Mouse (Mus musculus): ENCODE measurements at regions not wholly inside any gene's neighbourhood (a gene's known extent, or its start where the extent isn't known, plus 50 kb on each side); places are given as distances from the start of the nearest gene placed in this dataset.

GRCm38 (mm10) chr12:69451110-69451509 lies 78.9 kb upstream of the Gm9887 start:
- Histone ChIP-seq H3K9ac (no peak overlapping the region), H3K9me3 (no peaks in the 10 kb centered on the region), H3K36me3 (no peaks in the 10 kb centered on the region), H3K4me2 (no peak overlapping the region), H3K27ac (0 out of 2 replicates have a peak overlapping the region, but pooled peaks have one; percentile 2), H3K27me3 (no peaks in the 10 kb centered on the region), H3K4me3 (no peak overlapping the region), H3K4me1 (peaks cover 27% of the 10 kb centered on the region)
- no peak for ATAC-seq (ENCODE audit: insufficient number of reproducible peaks, insufficient read depth, low FRiP score, low TSS enrichment, low read depth)
- 53% methylated on average over 6 of the region's 6 CpGs for WGBS

GRCm38 (mm10) chr12:69447962-69448767 lies 75.9 kb upstream of the Gm9887 start:
- no peaks in the 10 kb centered on the region for H3K27me3 ChIP-seq
- no peak for ATAC-seq (ENCODE audit: insufficient number of reproducible peaks, insufficient read depth, low FRiP score, low TSS enrichment, low read depth)
- peak overlapping the region; percentile 49 for H3K4me2 ChIP-seq
- no peaks in the 10 kb centered on the region for H3K36me3 ChIP-seq
- 0 out of 2 replicates have a peak overlapping the region, but pooled peaks have one; percentile 44 for H3K9ac ChIP-seq
- peaks cover 29% of the 10 kb centered on the region for H3K4me1 ChIP-seq
- 54% methylated on average over 14 of the region's 14 CpGs for WGBS
- peak overlapping the region; percentile 90 for H3K27ac ChIP-seq
- H3K9me3 ChIP-seq = no peaks in the 10 kb centered on the region
- no peak overlapping the region for H3K4me3 ChIP-seq

GRCm38 (mm10) chr12:69447322-69447827 lies 75.1 kb upstream of the Gm9887 start:
- no peaks in the 10 kb centered on the region for H3K9me3 ChIP-seq
- H3K36me3 ChIP-seq = no peaks in the 10 kb centered on the region
- 0 out of 2 replicates have a peak overlapping the region, but pooled peaks have one; percentile 44 for H3K9ac ChIP-seq
- H3K27me3 ChIP-seq = no peaks in the 10 kb centered on the region
- H3K27ac ChIP-seq = peak overlapping the region; percentile 90
- H3K4me1 ChIP-seq = peaks cover 31% of the 10 kb centered on the region
- 0 out of 2 replicates have a peak overlapping the region, but pooled peaks have one; percentile 19 for H3K4me3 ChIP-seq
- peak overlapping the region; percentile 49 for H3K4me2 ChIP-seq
- ATAC-seq (ENCODE audit: insufficient number of reproducible peaks, insufficient read depth, low FRiP score, low TSS enrichment, low read depth) = no peak
- WGBS = 49% methylated on average over 9 of the region's 9 CpGs

- peak overlapping the region; percentile 19 for H3K4me3 ChIP-seq
- H3K4me1 ChIP-seq = peaks cover 33% of the 10 kb centered on the region
- peak; percentile 88 for ATAC-seq (ENCODE audit: insufficient number of reproducible peaks, insufficient read depth, low FRiP score, low TSS enrichment, low read depth)
- peak overlapping the region; percentile 49; the same call in 1 of the 2 replicates for H3K9ac ChIP-seq
- 22% methylated on average over 17 of the region's 17 CpGs for WGBS
- H3K9me3 ChIP-seq = no peaks in the 10 kb centered on the region
- no peaks in the 10 kb centered on the region for H3K27me3 ChIP-seq
- peak overlapping the region; percentile 49 for H3K4me2 ChIP-seq
- peak overlapping the region; percentile 90 for H3K27ac ChIP-seq
- no peaks in the 10 kb centered on the region for H3K36me3 ChIP-seq
These were observed 74.4 kb upstream of the Gm9887 start for GRCm38 (mm10) chr12:69446468-69447321.

- no peaks in the 10 kb centered on the region for H3K36me3 ChIP-seq
- H3K4me2 ChIP-seq = peak overlapping the region; percentile 49
- peak overlapping the region; percentile 90 for H3K27ac ChIP-seq
- H3K4me1 ChIP-seq = peaks cover 33% of the 10 kb centered on the region
- 15% methylated on average over 10 of the region's 10 CpGs for WGBS
- H3K4me3 ChIP-seq = peak overlapping the region; percentile 19
- H3K27me3 ChIP-seq = no peaks in the 10 kb centered on the region
- no peak for ATAC-seq (ENCODE audit: insufficient number of reproducible peaks, insufficient read depth, low FRiP score, low TSS enrichment, low read depth)
- H3K9me3 ChIP-seq = no peaks in the 10 kb centered on the region
- H3K9ac ChIP-seq = 0 out of 2 replicates have a peak overlapping the region, but pooled peaks have one; percentile 49
These were observed 73.8 kb upstream of the Gm9887 start for GRCm38 (mm10) chr12:69446085-69446467.

- no peaks in the 10 kb centered on the region for H3K27me3 ChIP-seq
- no peak overlapping the region for H3K27ac ChIP-seq
- no peak overlapping the region for H3K4me3 ChIP-seq
- H3K9me3 ChIP-seq = no peaks in the 10 kb centered on the region
- H3K4me1 ChIP-seq = peaks cover 19% of the 10 kb centered on the region
- no peak overlapping the region for H3K4me2 ChIP-seq
- no peaks in the 10 kb centered on the region for H3K36me3 ChIP-seq
- WGBS = 17% methylated on average over 6 of the region's 6 CpGs
- H3K9ac ChIP-seq = no peak overlapping the region
- no peak for ATAC-seq (ENCODE audit: insufficient number of reproducible peaks, insufficient read depth, low FRiP score, low TSS enrichment, low read depth)
These were observed 70.1 kb upstream of the Gm9887 start for GRCm38 (mm10) chr12:69442321-69442720.

- no peaks in the 10 kb centered on the region for H3K36me3 ChIP-seq
- H3K9ac ChIP-seq = no peak overlapping the region
- no peaks in the 10 kb centered on the region for H3K9me3 ChIP-seq
- no peak for ATAC-seq (ENCODE audit: insufficient number of reproducible peaks, insufficient read depth, low FRiP score, low TSS enrichment, low read depth)
- no peak overlapping the region for H3K4me2 ChIP-seq
- H3K27ac ChIP-seq = no peak overlapping the region
- no peak overlapping the region for H3K4me3 ChIP-seq
- 76% methylated on average over 4 of the region's 4 CpGs for WGBS
- no peaks in the 10 kb centered on the region for H3K27me3 ChIP-seq
- peaks cover 13% of the 10 kb centered on the region for H3K4me1 ChIP-seq
These were observed 69.5 kb upstream of the Gm9887 start for GRCm38 (mm10) chr12:69441764-69442163.

- Histone ChIP-seq H3K27ac (0 out of 2 replicates have a peak overlapping the region, but pooled peaks have one; percentile 18), H3K27me3 (no peaks in the 10 kb centered on the region), H3K4me3 (no peak overlapping the region), H3K4me2 (no peak overlapping the region), H3K4me1 (0 out of 2 replicates have a peak, but pooled peaks cover 5% of the 10 kb centered on the region), H3K9me3 (no peaks in the 10 kb centered on the region), H3K36me3 (no peaks in the 10 kb centered on the region), H3K9ac (no peak overlapping the region)
- no peak for ATAC-seq (ENCODE audit: insufficient number of reproducible peaks, insufficient read depth, low FRiP score, low TSS enrichment, low read depth)
- WGBS = 70% methylated on average over 5 of the region's 5 CpGs
These were observed 66.0 kb upstream of the Gm9887 start for GRCm38 (mm10) chr12:69438271-69438670.

- 48% methylated on average over 10 of the region's 10 CpGs for WGBS
- Histone ChIP-seq H3K27me3 (no peaks in the 10 kb centered on the region), H3K4me1 (no peaks in the 10 kb centered on the region), H3K9me3 (no peaks in the 10 kb centered on the region), H3K9ac (no peak overlapping the region), H3K4me3 (no peak overlapping the region), H3K36me3 (no peaks in the 10 kb centered on the region), H3K4me2 (no peak overlapping the region), H3K27ac (peak overlapping the region; percentile 18)
- peak; percentile 78 for ATAC-seq (ENCODE audit: insufficient number of reproducible peaks, insufficient read depth, low FRiP score, low TSS enrichment, low read depth)
These were observed 64.7 kb upstream of the Gm9887 start for GRCm38 (mm10) chr12:69436839-69437501.

GRCm38 (mm10) chr12:69434315-69434714 lies 62.1 kb upstream of the Gm9887 start:
- H3K4me3 ChIP-seq = no peak overlapping the region
- 27% methylated on average over 4 of the region's 4 CpGs for WGBS
- H3K36me3 ChIP-seq = no peaks in the 10 kb centered on the region
- H3K4me1 ChIP-seq = no peaks in the 10 kb centered on the region
- no peaks in the 10 kb centered on the region for H3K27me3 ChIP-seq
- H3K9ac ChIP-seq = no peak overlapping the region
- no peak for ATAC-seq (ENCODE audit: insufficient number of reproducible peaks, insufficient read depth, low FRiP score, low TSS enrichment, low read depth)
- no peak overlapping the region for H3K4me2 ChIP-seq
- H3K9me3 ChIP-seq = no peaks in the 10 kb centered on the region
- H3K27ac ChIP-seq = no peak overlapping the region

- Histone ChIP-seq H3K36me3 (no peaks in the 10 kb centered on the region), H3K9me3 (no peaks in the 10 kb centered on the region), H3K4me2 (no peak overlapping the region), H3K4me3 (no peak overlapping the region), H3K27me3 (no peaks in the 10 kb centered on the region), H3K27ac (no peak overlapping the region), H3K4me1 (no peaks in the 10 kb centered on the region), H3K9ac (no peak overlapping the region)
- WGBS = 75% methylated on average over 7 of the region's 7 CpGs
- ATAC-seq (ENCODE audit: insufficient number of reproducible peaks, insufficient read depth, low FRiP score, low TSS enrichment, low read depth) = no peak
These were observed 59.8 kb upstream of the Gm9887 start for GRCm38 (mm10) chr12:69432086-69432485.

Data from embryonic facial prominence, embryonic 13.5 days (tissue).